Mouse (Mus musculus) forebrain, embryonic 12.5 days (tissue): ENCODE measurements around the gene Ear14. TPM values are rescaled to one million over a fixed set of nuclear protein-coding genes. Genes with fewer than 3 reads are reported as not detected.
"Not testable (repeated sequence)": the region's sequence is repeated elsewhere in the genome, so short reads cannot be mapped to it uniquely, and the experiment has no call there.

Experiments used
- ATAC-seq: fragments of 200-750 bp; cut with Nextera tagmentation; 2 replicates; pipeline ENCODE4 v1.8.0; 2017; ENCODE audit warnings: moderate TSS enrichment; ENCODE audit not compliant: low FRiP score
- H3K27ac ChIP-seq: fragments of 300-500 bp; sonication (generic); 2 replicates; pipeline ENCODE4 v1.5.1; 2016; ENCODE audit warnings: mild to moderate bottlenecking
- H3K27me3 ChIP-seq: fragments of 300-500 bp; sonication (generic); 2 replicates; pipeline ENCODE4 v1.6.1; 2016; ENCODE audit warnings: mild to moderate bottlenecking
- H3K36me3 ChIP-seq: fragments of 300-500 bp; sonication (generic); replicated peaks from 2 replicates; pipeline ENCODE4 v1.6.1; 2016; ENCODE audit warnings: mild to moderate bottlenecking
- H3K4me1 ChIP-seq: fragments of 300-500 bp; sonication (generic); 2 replicates; pipeline ENCODE4 v1.6.1; 2016
- H3K4me2 ChIP-seq: fragments of 300-500 bp; sonication (generic); 2 replicates; pipeline ENCODE4 v1.6.1; 2016; ENCODE audit warnings: mild to moderate bottlenecking, moderate library complexity
- H3K4me3 ChIP-seq: fragments of 300-500 bp; sonication (generic); replicated peaks from 2 replicates; pipeline ENCODE4 v1.5.1; 2016; ENCODE audit warnings: mild to moderate bottlenecking
- H3K9ac ChIP-seq: fragments of 300-500 bp; sonication (generic); 2 replicates; pipeline ENCODE4 v1.6.1; 2016; ENCODE audit warnings: mild to moderate bottlenecking
- H3K9me3 ChIP-seq: fragments of 300-500 bp; sonication (generic); 2 replicates; pipeline ENCODE4 v1.6.1; 2016
- WGBS: fragments of 180-500 bp; shearing (Covaris S2); methylation state at CpG from one replicate; pipeline ENCODE4 v1.1.7; 2016; 5-methylcytosine and 5-hydroxymethylcytosine counted together
- polyA plus RNA-seq: library from polyadenylated mRNA; unstranded; fragments of >200 nt; fragmentation: Nextera tagmentation; extraction: Ambion mirVana; gene quantifications from 2 replicates; pipeline ENCODE4 v1.2.1, GENCODE M21; 2016

The Ear14 gene
- polyA plus RNA-seq, 1 experiment from 2014 or later: not detected

- Histone ChIP-seq H3K36me3 (no peaks in the 10 kb centered on the region), H3K9ac (no peak within 1 kb of the TSS), H3K27ac (no peak within 1 kb of the TSS), H3K4me2 (no peak within 1 kb of the TSS), H3K27me3 (no peaks in the 10 kb centered on the region), H3K4me1 (no peaks in the 10 kb centered on the region), H3K4me3 (no peak within 1 kb of the TSS), H3K9me3 (no peaks in the 10 kb centered on the region)
- WGBS: 81% methylated on average over 5 of the region's 5 CpGs
- ATAC-seq: no peak
Measured at GRCm38 (mm10) chr14:51199098-51200023, 3.8 kb upstream of the Ear14 start, which contains the start of gene Ang2. Ang2 (minus strand) TSS chr14:51199148.

- Histone ChIP-seq H3K4me2 (no peak overlapping the region), H3K4me3 (no peak overlapping the region), H3K27ac (no peak overlapping the region), H3K4me1 (no peaks in the 10 kb centered on the region), H3K36me3 (no peaks in the 10 kb centered on the region), H3K9me3 (no peaks in the 10 kb centered on the region), H3K9ac (no peak overlapping the region), H3K27me3 (no peaks in the 10 kb centered on the region)
- WGBS: 97% methylated on average over 2 of the region's 2 CpGs
- ATAC-seq: no peak
Measured at GRCm38 (mm10) chr14:51200054-51200453, 3.1 kb upstream of the Ear14 start.

GRCm38 (mm10) chr14:51200466-51200865 lies 2.7 kb upstream of the Ear14 start:
- H3K9me3 ChIP-seq: no peaks in the 10 kb centered on the region
- no peaks in the 10 kb centered on the region for H3K4me1 ChIP-seq
- H3K4me2 ChIP-seq: no peak overlapping the region
- ATAC-seq: no peak
- WGBS: 88% methylated on average over 2 of the region's 2 CpGs
- H3K4me3 ChIP-seq: no peak overlapping the region
- H3K27ac ChIP-seq: no peak overlapping the region
- no peaks in the 10 kb centered on the region for H3K27me3 ChIP-seq
- no peak overlapping the region for H3K9ac ChIP-seq
- H3K36me3 ChIP-seq: no peaks in the 10 kb centered on the region

GRCm38 (mm10) chr14:51220075-51220474 lies 16.9 kb downstream of the Ear14 start:
- H3K9ac ChIP-seq, H3K9me3 ChIP-seq, H3K36me3 ChIP-seq, H3K27me3 ChIP-seq, H3K4me2 ChIP-seq, ATAC-seq, H3K4me3 ChIP-seq, H3K27ac ChIP-seq, H3K4me1 ChIP-seq: not testable (repeated sequence)
- 92% methylated on average over 3 of the region's 3 CpGs for WGBS

GRCm38 (mm10) chr14:51229657-51230056 lies 26.5 kb downstream of the Ear14 start:
- not testable (repeated sequence) for H3K9me3 ChIP-seq, H3K4me3 ChIP-seq, H3K4me2 ChIP-seq, H3K4me1 ChIP-seq, ATAC-seq, H3K9ac ChIP-seq, H3K27me3 ChIP-seq, H3K36me3 ChIP-seq, H3K27ac ChIP-seq
- 60% methylated on average over 4 of the region's 4 CpGs for WGBS

GRCm38 (mm10) chr14:51237488-51237887 lies 34.3 kb downstream of the Ear14 start:
- H3K4me2 ChIP-seq, H3K36me3 ChIP-seq, ATAC-seq, H3K27me3 ChIP-seq, H3K4me1 ChIP-seq, H3K27ac ChIP-seq, H3K9me3 ChIP-seq, H3K9ac ChIP-seq, H3K4me3 ChIP-seq: not testable (repeated sequence)
- 69% methylated on average over 1 of the region's 1 CpGs for WGBS

GRCm38 (mm10) chr14:51240899-51241298 lies 37.7 kb downstream of the Ear14 start:
- no peak overlapping the region for H3K27ac ChIP-seq
- ATAC-seq: no peak
- no peak overlapping the region for H3K4me2 ChIP-seq
- no peaks in the 10 kb centered on the region for H3K4me1 ChIP-seq
- no peak overlapping the region for H3K4me3 ChIP-seq
- H3K9me3 ChIP-seq: no peaks in the 10 kb centered on the region
- no peaks in the 10 kb centered on the region for H3K27me3 ChIP-seq
- no peaks in the 10 kb centered on the region for H3K36me3 ChIP-seq
- no peak overlapping the region for H3K9ac ChIP-seq

GRCm38 (mm10) chr14:51247736-51248135 lies 44.5 kb downstream of the Ear14 start:
- H3K4me2 ChIP-seq: no peak overlapping the region
- H3K9me3 ChIP-seq: no peaks in the 10 kb centered on the region
- H3K27ac ChIP-seq: no peak overlapping the region
- H3K36me3 ChIP-seq: no peaks in the 10 kb centered on the region
- 86% methylated on average over 1 of the region's 1 CpGs for whole genome bisulfite sequencing
- H3K4me3 ChIP-seq: no peak overlapping the region
- no peaks in the 10 kb centered on the region for H3K27me3 ChIP-seq
- ATAC-seq: no peak
- H3K4me1 ChIP-seq: no peaks in the 10 kb centered on the region
- no peak overlapping the region for H3K9ac ChIP-seq

GRCm38 (mm10) chr14:51250348-51250747 lies 47.2 kb downstream of the Ear14 start:
- WGBS: 80% methylated on average over 3 of the region's 3 CpGs
- no peaks in the 10 kb centered on the region for H3K36me3 ChIP-seq
- H3K4me3 ChIP-seq: no peak overlapping the region
- H3K27me3 ChIP-seq: no peaks in the 10 kb centered on the region
- no peak overlapping the region for H3K4me2 ChIP-seq
- no peaks in the 10 kb centered on the region for H3K4me1 ChIP-seq
- no peaks in the 10 kb centered on the region for H3K9me3 ChIP-seq
- no peak overlapping the region for H3K27ac ChIP-seq
- ATAC-seq: no peak
- H3K9ac ChIP-seq: no peak overlapping the region

GRCm38 (mm10) chr14:51252206-51252605 lies 49.0 kb downstream of the Ear14 start:
- not testable (repeated sequence) for H3K9ac ChIP-seq, H3K27me3 ChIP-seq, H3K4me2 ChIP-seq, H3K36me3 ChIP-seq, H3K4me1 ChIP-seq, H3K27ac ChIP-seq, ATAC-seq, H3K9me3 ChIP-seq, H3K4me3 ChIP-seq

- no peaks in the 10 kb centered on the region for H3K9me3 ChIP-seq
- ATAC-seq: no peak
- H3K27ac ChIP-seq: no peak overlapping the region
- H3K9ac ChIP-seq: no peak overlapping the region
- WGBS: 92% methylated on average over 1 of the region's 1 CpGs
- H3K27me3 ChIP-seq: no peaks in the 10 kb centered on the region
- H3K4me2 ChIP-seq: no peak overlapping the region
- no peaks in the 10 kb centered on the region for H3K36me3 ChIP-seq
- no peaks in the 10 kb centered on the region for H3K4me1 ChIP-seq
- no peak overlapping the region for H3K4me3 ChIP-seq
Measured at GRCm38 (mm10) chr14:51253569-51253968, 50.4 kb downstream of the Ear14 start.
